Mouse (Mus musculus) spleen, embryonic (tissue): ENCODE measurements around the gene Traf3ip2.

Source experiments
- CTCF ChIA-PET: fragments of 350-600 bp; sonication (Branson Sonifier 250); formaldehyde crosslinking; loops from one replicate; lab custom pipeline; 2022; lab: Charles Lee

Traf3ip2 gene

GRCm38 (mm10) chr10:39599601-39600000 is 13.1 kb upstream of the Traf3ip2 start:
- CTCF ChIA-PET, result interaction anchor here (0.6 kb wide), 1 partner anchor 13 kb away, joined by 8 read pairs; the partner anchor contains the start of gene Traf3ip2

DNA sequence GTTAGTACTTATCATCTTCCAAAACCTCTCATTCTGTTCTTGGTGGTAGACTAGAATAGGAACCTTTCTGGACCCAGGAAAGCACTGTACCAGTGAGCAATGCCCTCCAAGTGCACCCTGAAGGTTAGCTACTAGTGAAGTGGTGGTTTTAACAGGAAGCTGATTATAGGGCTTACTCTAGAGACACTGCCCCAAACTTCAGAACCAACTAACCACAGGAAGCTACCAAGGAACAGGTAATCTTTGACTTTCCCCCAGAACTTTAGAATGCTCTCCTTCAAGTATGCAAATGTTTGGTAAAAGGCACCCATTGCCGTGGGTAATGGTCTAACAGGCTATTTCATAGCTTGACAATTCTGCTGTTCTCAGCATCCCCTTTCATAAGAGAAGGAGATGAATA is 12.6 kb upstream of the Traf3ip2 start:
- CTCF ChIA-PET, result interaction anchor here (0.6 kb wide), 1 partner anchor 13 kb away, joined by 8 read pairs; the partner anchor contains the start of gene Traf3ip2

DNA sequence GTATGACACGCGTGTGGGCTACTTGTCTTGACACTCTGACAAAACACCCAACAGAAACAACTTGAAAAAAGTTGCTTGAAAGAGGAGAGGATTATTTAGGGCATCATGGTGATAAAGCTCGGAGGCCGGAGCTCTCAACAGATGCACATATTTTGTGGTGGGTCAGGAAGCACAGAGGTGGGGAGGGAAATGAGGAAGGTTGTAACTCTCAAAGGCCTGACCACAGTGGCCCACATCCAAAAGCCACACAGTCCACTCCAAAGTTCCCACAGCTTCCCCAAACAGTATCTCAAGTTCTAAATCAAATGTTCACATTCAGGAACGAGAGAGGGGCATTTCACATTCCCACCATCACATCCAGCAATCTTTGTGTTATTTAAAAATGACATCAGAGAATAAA is 11.7 kb upstream of the Traf3ip2 start:
- CTCF ChIA-PET, result no interaction called here

DNA sequence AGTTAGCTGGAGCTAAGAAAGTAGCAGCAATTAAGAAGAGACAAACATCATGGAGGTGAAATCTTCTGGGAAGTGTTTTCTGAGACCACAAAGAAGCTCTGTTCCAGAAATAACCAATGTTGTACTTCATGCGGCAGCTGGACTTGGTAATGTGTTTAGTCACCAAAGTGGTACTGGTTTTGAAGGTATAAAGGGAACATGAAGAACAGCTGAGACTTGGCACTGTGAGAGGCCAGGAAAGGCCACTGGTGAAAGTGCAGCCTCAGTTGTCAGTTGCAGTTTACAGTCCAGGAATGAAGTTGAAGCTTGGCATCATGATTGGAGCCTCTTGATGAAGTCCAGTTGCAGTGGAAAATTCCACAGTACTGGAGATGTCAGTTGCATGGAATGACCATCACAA is 6.3 kb upstream of the Traf3ip2 start:
- CTCF ChIA-PET, result no interaction called here

DNA sequence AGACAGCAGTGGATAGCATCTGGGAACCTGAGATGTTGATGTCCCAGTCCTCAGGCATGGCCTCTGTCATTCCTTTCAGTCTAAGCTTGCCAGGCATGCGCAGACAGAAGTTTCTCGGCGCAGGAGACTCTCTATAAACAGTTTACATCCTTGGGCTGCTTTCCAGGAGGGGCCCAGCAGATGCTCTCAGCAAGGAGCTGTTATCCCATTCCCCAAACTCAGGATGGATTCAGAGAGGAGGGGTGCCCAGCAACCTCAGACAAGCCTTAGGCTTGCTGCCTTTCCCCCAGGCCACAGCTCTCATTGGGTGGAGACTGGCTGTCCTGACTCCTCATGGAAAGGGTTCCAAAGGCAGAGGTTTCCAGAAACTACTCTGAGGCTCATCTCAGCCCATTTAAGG is 1.5 kb upstream of the Traf3ip2 start:
- CTCF ChIA-PET, result interaction anchor here (0.6 kb wide), 1 partner anchor 208 kb away, joined by 3 read pairs; no protein-coding TSS in a partner anchor

GRCm38 (mm10) chr10:39612131-39612530 is 603 bp upstream of the Traf3ip2 start:
- CTCF ChIA-PET, result no interaction called here

GRCm38 (mm10) chr10:39612989-39613831 is 476 bp downstream of the Traf3ip2 start:
- CTCF ChIA-PET, result interaction anchor here (0.7 kb wide), 2 partner anchors 13 to 51 kb away, joined by 3 to 8 read pairs; no protein-coding TSS in a partner anchor

DNA sequence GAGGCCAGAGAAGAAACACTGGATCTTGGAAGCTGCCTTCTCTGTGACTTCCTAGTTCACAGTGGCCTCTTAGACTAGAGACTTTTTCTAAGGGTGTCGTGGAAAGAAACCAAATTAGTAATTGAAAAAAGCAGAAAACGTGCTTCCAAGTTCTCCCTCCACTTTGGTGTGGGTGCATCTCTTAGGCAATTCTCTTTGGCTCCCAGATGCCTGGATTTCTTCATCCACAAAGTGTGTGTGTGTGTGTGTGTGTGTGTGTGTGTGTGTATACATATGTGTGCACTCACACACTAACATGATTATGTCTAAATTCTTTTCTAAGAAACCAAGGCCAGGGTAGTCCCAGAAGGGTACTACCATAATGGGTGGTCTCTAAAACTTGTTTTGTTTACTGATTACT is 1.2 kb downstream of the Traf3ip2 start:
- CTCF ChIA-PET, result interaction anchor here (0.7 to 0.8 kb wide), 2 partner anchors 41 to 50 kb away, joined by 3 read pairs; no protein-coding TSS in a partner anchor

DNA sequence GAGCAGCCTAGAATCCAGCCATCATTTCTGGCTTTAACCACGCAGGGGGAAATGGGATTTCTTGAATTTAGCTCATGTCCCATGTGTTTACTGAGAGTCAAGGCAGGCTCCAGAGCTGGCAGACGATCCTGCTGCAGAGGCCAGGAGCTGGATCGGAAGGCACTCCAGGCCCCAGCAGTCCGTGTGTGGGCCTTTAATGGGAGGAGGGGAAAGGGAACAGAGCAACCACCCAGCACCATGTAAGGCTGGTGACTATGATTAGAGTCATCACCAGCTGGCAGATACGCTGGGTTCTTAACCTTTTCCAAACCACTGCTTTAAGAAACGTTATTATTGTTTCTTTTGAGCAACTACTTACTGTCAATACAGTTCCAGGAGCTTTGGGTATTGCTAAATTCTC is 1.9 kb downstream of the Traf3ip2 start:
- CTCF ChIA-PET, result interaction anchor here (0.8 kb wide), 1 partner anchor 40 kb away, joined by 3 read pairs; no protein-coding TSS in a partner anchor

GRCm38 (mm10) chr10:39615531-39616229 is 2.9 kb downstream of the Traf3ip2 start:
- CTCF ChIA-PET, result no interaction called here

DNA sequence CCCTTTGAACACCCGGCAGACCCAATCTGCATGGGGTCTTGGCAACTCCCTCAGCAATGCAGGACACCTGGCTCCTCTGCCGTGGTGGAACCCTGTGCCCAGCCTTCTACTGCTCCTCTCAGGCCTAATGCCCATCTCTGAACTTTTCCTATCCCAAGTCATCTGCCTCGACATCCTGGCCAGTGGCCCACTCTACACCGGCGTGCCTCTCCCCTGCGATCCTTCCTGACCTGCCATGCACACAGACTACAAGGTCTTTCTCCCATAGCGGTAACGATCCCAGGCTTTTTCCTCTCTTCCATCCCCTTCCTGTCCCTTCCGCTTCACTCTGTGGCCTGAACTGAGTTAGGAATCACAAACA is 3.5 kb downstream of the Traf3ip2 start:
- CTCF ChIA-PET, result no interaction called here

GRCm38 (mm10) chr10:39616626-39617025 is 3.9 kb downstream of the Traf3ip2 start:
- CTCF ChIA-PET, result no interaction called here

DNA sequence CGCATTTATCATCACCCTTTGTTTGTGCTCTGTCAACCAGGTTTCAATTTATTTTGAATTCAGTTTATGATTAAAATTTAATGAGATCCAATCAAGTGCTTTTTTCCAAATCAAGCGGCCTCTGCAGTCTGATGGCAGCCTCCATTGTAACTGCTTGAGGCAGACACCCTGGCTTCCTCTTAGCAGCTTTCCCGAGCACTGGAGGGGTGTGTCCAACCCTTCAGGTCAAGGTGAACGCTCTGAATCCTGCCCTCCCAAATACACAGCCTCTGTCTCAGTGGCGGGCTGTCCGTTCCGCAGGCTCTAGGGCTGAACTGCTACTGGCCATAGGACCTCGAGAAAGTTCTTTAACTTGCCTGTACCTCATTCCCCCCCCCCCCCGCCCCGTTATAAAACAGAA is 5.7 kb downstream of the Traf3ip2 start:
- CTCF ChIA-PET, result no interaction called here

DNA sequence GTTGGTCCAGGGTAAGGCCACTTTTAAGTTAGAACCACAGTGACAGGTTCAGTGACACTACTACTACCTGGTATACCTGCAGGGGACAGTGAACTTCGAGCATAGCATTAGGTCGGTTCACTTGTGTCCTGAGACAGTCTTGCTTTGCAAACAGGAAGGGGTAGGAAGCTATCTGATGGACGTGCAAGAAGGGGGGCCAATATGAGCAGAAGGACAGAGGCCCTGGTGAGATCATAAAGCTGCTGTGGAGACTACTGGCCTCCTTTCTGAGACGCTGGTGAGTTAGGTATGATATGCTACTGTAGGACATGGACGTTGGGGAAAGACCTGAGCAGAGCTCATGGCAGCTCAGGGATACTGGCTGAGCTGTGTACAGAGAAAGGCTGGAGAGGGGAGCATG is 7.9 kb downstream of the Traf3ip2 start:
- CTCF ChIA-PET, result no interaction called here

GRCm38 (mm10) chr10:39623806-39624205 is 11.1 kb downstream of the Traf3ip2 start:
- CTCF ChIA-PET, result interaction anchor here (0.6 kb wide), 1 partner anchor 313 kb away, joined by 3 read pairs; no protein-coding TSS in a partner anchor

DNA sequence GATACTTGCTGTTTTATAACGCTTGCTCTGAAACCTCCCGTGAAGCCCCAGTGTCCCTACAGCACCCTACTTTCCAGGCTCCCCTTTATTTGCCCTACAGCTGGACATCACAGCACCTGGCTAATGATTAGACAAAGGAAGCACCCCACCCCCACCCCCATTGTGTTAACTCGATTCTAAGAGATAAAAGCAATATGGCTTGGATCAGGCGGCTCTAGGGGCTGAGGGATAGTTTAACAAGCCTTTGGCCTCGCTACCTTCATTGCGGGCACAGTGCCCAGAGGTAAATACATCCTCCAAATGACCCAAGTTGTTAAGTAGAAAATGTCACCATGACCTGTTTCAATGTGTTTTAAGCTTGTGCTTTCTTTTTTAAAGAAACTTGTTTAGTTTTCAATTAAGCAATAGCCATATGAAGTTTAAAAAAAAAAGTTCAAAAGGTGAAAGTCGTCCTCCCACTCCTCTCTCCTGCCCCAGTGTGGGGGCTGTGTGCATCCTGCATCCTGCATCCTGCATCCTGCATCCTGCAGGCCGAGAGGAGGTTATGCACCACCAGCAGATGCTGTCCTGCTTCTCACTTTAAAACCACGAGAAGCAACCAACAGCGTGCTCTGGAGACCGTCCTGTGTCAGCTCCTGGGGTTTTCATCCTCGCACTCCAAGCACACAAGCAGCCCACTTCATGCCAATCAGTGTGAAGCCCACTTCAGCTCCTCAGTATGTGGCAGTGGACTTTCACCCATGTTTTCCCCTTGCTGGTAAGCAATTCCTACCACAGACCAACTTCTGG is 12.3 kb downstream of the Traf3ip2 start:
- CTCF ChIA-PET, result no interaction called here

DNA sequence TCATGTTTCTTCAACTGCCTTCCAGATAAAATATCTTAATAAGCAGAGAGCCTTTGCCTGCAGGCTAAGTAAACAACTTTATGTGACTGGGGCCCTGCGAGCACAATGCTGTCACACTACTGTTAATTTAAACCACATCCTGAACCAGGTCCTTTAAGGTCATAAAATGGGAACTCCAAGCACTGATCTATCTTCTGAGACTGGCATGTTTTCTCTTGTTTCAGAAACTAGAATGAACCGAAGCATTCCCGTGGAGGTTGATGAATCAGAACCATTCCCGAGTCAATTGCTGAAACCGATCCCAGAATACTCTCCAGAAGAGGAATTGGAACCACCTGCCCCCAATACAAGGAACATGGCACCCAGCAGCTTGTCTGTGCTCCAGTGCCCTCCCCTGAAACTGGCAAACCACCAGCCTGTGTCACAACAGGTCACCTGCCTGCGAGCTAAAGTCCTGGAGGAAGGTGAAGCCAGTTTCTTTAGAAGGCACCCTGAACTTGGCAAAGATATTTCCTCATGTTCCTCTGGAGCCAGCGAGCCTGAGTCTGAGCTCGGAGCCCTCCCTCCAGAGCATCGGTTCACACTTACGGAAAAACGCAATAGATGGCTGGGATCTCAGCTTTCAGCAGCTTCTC is 13.0 kb downstream of the Traf3ip2 start:
- CTCF ChIA-PET, result interaction anchor here (0.5 kb wide), 1 partner anchor 673 kb away, joined by 3 read pairs; no protein-coding TSS in a partner anchor

DNA sequence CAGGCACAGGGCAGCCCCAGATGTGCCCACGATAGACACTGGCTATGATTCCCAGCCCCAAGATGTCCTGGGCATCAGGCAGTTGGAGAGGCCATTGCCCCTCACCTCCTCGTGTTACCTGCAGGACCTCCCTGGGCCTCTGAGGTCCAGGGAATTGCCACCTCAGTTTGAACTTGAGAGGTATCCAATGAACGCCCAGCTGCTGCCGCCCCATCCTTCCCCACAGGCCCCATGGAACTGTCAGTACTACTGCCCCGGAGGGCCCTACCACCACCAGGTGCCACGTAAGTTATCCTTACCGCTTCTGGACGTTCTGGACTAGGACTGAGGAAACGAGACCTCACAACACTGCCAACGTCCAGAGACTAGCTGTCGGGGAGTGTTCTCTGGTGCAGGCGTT is 13.6 kb downstream of the Traf3ip2 start:
- CTCF ChIA-PET, result no interaction called here

DNA sequence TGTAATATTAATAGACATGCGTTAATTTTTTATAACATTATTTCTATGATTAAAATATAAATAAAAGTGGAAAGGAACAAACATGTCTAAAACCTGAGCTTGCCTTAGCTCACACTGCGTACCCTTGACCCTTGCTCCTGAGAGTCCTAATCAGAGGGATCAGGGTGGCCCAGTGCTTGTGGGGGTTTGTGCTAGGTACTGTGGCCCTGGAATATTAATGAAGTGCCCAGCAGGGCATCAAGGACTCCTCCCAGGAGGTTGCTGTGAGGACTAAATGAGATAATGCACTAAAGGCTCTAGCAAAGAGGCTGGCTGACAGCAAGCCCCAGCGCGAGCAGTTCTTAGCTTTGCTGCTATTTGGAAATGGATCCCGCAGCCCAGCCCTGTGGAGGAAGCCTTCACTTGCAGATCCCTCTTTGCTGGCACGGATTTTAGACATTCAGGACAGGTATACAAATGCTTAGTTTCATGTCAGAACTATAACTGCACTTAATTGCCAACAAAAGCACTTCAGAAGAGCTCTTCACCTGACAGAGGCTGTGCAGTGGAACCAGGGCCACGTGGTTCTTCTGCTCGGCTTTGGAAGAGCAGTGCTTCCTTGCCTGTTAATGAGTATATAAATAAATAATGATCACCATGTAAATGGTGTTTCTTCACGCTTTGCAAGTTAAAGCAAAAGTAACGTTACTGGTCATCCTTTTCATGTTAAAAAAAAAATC is 16.2 kb downstream of the Traf3ip2 start:
- CTCF ChIA-PET, result no interaction called here

DNA sequence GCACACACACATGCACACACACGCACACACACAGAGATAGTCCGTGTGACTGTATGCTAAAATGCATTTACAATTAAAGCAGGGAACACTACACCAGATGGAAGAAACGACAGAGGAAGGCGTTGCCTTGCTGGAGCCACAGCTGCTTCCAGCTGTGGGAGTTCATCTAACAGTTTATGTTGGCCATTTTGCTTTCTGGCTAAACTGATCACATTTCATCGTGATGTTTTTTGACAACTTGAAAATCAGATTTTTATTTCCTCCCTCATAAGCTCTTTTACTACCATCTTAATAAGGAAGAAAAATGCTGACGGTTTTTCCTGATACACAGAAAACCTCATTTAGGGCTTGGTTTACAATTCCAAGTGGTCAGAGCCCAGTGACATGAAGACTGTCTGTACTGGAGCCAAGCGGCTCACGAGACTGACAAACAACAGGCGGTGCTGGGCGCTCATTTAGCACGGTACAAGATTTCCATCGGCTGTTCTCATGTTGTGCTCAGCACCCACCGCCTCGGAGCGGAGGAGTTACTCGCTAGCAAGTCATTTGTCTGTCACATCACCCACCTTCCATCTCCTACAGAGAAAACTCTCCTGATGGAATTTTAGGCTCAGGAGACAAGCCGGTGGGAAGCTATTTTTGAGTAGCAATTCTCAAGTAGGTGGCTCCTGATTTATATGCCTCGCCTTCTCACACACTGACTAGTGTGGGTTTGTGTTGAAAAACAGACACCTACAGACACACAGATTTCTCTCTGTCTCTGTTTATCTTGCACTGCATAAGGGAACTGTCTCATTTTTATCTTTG is 17.2 kb downstream of the Traf3ip2 start:
- CTCF ChIA-PET, result no interaction called here
